Mouse (Mus musculus): Measurements from ENCODE around the gene Ccdc71. TPM values are rescaled to one million over a fixed set of nuclear protein-coding genes. Genes with fewer than 3 reads are reported as not detected.

Gene Ccdc71
- polyA plus RNA-seq, 1 experiment from 2014 or later, result 51.4 TPM

DNA sequence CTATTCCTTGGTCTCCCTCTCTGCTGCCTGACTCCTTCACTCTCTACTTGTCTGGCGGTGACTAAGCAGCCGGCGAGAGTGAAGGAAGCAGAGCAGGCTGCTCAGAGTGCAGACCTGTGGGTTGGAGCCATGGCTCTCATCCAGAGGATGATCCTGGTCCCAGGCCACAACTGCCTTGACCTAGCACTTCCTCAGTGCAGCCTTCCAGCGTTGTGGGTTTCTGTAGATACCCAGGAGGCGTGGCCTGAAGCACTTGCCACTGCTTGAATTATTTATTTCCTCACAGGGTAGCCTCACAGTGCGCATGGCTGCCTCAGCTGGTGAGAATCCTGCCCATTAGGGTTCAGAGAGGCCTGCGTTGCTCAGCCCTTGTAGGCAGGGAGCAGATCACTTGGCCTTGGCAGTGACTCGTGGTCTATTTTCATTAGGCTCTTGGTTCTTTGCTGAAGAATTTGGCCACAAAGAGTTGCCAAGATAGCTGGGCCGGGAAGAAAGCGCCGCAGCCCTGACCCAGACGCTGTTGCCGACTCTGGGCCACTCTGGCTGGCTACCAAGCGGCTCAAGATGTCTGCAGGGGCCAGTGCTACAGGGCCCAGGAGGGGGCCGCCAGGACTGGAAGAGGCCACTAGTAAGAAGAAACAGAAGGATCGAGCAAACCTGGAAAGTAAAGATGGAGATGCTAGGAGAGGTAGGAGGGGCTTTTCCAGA, 31.9 kb downstream of the Ccdc71 start:
- Histone ChIP-seq H3K4me2 (replicated peaks) (peak overlapping the region; percentile 97), H3K36me3 (peaks cover 70% of the 10 kb centered on the region), H3K9ac (replicated peaks) (peak overlapping the region; percentile 96), H3K9me3 (no peaks in the 10 kb centered on the region), H3K27me3 (no peaks in the 10 kb centered on the region), H3K4me1 (peaks cover 19% of the 10 kb centered on the region), H3K27ac (replicated peaks) (no peak overlapping the region), H3K4me3 (peak overlapping the region; percentile 95)
- 91% methylated on average over 16 of the region's 16 CpGs for WGBS
- ATAC-seq (ENCODE audit: low FRiP score, low read depth), result no peak

- Histone ChIP-seq H3K9me3 (no peaks in the 10 kb centered on the region), H3K4me2 (replicated peaks) (no peak overlapping the region), H3K27me3 (no peaks in the 10 kb centered on the region), H3K9ac (replicated peaks) (no peak overlapping the region), H3K4me1 (peaks cover 19% of the 10 kb centered on the region), H3K36me3 (peaks cover 75% of the 10 kb centered on the region), H3K4me3 (no peak overlapping the region), H3K27ac (replicated peaks) (no peak overlapping the region)
- 97% methylated on average over 8 of the region's 8 CpGs for WGBS
- no peak for ATAC-seq (ENCODE audit: low FRiP score, low read depth)
Measured at GRCm38 (mm10) chr9:108493246-108493645, 32.9 kb downstream of the Ccdc71 start.

GRCm38 (mm10) chr9:108494146-108494825, 34.0 kb downstream of the Ccdc71 start:
- Histone ChIP-seq H3K27ac (replicated peaks) (no peak overlapping the region), H3K4me2 (replicated peaks) (no peak overlapping the region), H3K9ac (replicated peaks) (no peak overlapping the region), H3K4me3 (no peak overlapping the region), H3K27me3 (no peaks in the 10 kb centered on the region), H3K4me1 (peaks cover 19% of the 10 kb centered on the region), H3K9me3 (no peaks in the 10 kb centered on the region), H3K36me3 (peaks cover 76% of the 10 kb centered on the region)
- 94% methylated on average over 19 of the region's 19 CpGs for WGBS
- no peak for ATAC-seq (ENCODE audit: low FRiP score, low read depth)

- Histone ChIP-seq H3K9ac (replicated peaks) (no peak overlapping the region), H3K27me3 (no peaks in the 10 kb centered on the region), H3K36me3 (peaks cover 79% of the 10 kb centered on the region), H3K4me1 (peaks cover 16% of the 10 kb centered on the region), H3K9me3 (no peaks in the 10 kb centered on the region), H3K4me3 (no peak overlapping the region), H3K27ac (replicated peaks) (no peak overlapping the region), H3K4me2 (replicated peaks) (no peak overlapping the region)
- WGBS, result 85% methylated on average over 10 of the region's 10 CpGs
- ATAC-seq (ENCODE audit: low FRiP score, low read depth), result no peak
Measured at GRCm38 (mm10) chr9:108494905-108495304, 34.6 kb downstream of the Ccdc71 start.

GRCm38 (mm10) chr9:108499231-108499630, 38.9 kb downstream of the Ccdc71 start:
- ATAC-seq (ENCODE audit: low FRiP score, low read depth), result no peak
- peaks cover 90% of the 10 kb centered on the region for H3K36me3 ChIP-seq
- H3K9ac ChIP-seq (replicated peaks), result no peak overlapping the region

DNA sequence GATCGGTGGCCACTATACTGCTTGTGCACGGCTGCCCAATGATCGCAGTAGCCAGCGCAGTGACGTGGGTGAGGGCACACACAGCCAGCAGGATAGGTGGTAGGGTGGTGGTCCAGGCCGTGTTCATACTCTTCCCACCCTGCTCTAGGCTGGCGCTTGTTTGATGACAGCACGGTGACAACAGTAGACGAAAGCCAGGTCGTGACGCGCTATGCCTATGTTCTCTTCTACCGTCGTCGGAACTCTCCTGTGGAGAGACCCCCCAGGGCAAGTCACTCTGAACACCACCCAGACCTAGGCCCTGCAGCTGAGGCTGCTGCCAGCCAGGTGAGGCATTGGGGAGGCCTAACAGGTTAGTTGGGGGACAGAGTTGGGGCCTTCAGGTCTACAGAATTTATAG, 39.6 kb downstream of the Ccdc71 start:
- no peak for ATAC-seq (ENCODE audit: low FRiP score, low read depth)
- Histone ChIP-seq H3K9me3 (no peaks in the 10 kb centered on the region), H3K9ac (replicated peaks) (no peak overlapping the region)

More at GRCm38 (mm10) chr9:108499231-108499630, 38.9 kb downstream of the Ccdc71 start:
- H3K4me3 ChIP-seq, result no peak overlapping the region
- H3K27me3 ChIP-seq, result no peaks in the 10 kb centered on the region
- no peak overlapping the region for H3K4me2 ChIP-seq (replicated peaks)
- H3K4me1 ChIP-seq, result no peaks in the 10 kb centered on the region
- H3K27ac ChIP-seq (replicated peaks), result no peak overlapping the region
- WGBS, result 92% methylated on average over 7 of the region's 7 CpGs
- H3K9me3 ChIP-seq, result no peaks in the 10 kb centered on the region

DNA sequence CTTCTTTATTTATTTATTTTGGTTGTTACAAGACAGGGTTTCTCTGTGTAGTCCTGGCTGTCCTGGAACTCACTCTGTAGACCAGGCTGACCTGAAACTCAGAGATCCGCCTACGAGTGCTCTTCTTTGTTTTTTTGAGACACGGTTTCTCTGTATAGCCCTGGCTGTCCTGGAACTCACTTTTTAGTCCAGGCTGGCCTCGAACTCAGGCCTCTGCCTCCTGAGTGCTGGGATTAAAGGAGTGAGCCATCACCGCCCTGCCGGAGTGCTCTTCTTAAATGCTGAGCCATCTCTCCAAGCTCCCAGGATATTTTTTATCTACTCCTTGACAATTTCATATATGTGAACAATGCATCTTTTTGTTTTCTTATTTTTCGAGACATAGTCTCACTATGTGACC, 46.6 kb downstream of the Ccdc71 start:
- no peaks in the 10 kb centered on the region for H3K9me3 ChIP-seq
- peak overlapping the region; percentile 72; the same call in 1 of the 2 replicates for H3K4me3 ChIP-seq
- no peak overlapping the region for H3K27ac ChIP-seq (replicated peaks)
- H3K36me3 ChIP-seq, result peaks cover 41% of the 10 kb centered on the region
- peaks cover 18% of the 10 kb centered on the region for H3K4me1 ChIP-seq
- WGBS, result 89% methylated on average over 7 of the region's 7 CpGs
- H3K27me3 ChIP-seq, result no peaks in the 10 kb centered on the region
- no peak for ATAC-seq (ENCODE audit: low FRiP score, low read depth)
- peak overlapping the region; percentile 84 for H3K4me2 ChIP-seq (replicated peaks)
- H3K9ac ChIP-seq (replicated peaks), result peak overlapping the region; percentile 69; the same call in 1 of the 2 replicates

More for the DNA sequence above, 39.6 kb downstream of the Ccdc71 start:
- no peak overlapping the region for H3K4me2 ChIP-seq (replicated peaks)
- H3K27ac ChIP-seq (replicated peaks), result no peak overlapping the region
- 95% methylated on average over 15 of the region's 15 CpGs for WGBS
- no peaks in the 10 kb centered on the region for H3K27me3 ChIP-seq
- H3K4me1 ChIP-seq, result no peaks in the 10 kb centered on the region
- peaks cover 83% of the 10 kb centered on the region for H3K36me3 ChIP-seq
- H3K4me3 ChIP-seq, result no peak overlapping the region

- Histone ChIP-seq H3K4me1 (peaks cover 18% of the 10 kb centered on the region), H3K9ac (replicated peaks) (peak within 1 kb of the TSS; percentile 69), H3K4me2 (replicated peaks) (peak within 1 kb of the TSS; percentile 84), H3K27ac (replicated peaks) (peak within 1 kb of the TSS; percentile 78), H3K27me3 (no peaks in the 10 kb centered on the region), H3K36me3 (peaks cover 41% of the 10 kb centered on the region), H3K4me3 (peak within 1 kb of the TSS; percentile 72), H3K9me3 (no peaks in the 10 kb centered on the region)
- under 1% methylated on average over 37 of the region's 37 CpGs for WGBS
- peak; percentile 98 for ATAC-seq (ENCODE audit: low FRiP score, low read depth)
Measured at GRCm38 (mm10) chr9:108507619-108508434, 47.5 kb downstream of the Ccdc71 start, which contains the start of gene Qars. TSS of gene Qars (plus strand) at chr9:108507706.

GRCm38 (mm10) chr9:108508776-108509175, 48.4 kb downstream of the Ccdc71 start:
- H3K4me1 ChIP-seq, result peaks cover 18% of the 10 kb centered on the region
- H3K4me3 ChIP-seq, result peak overlapping the region; percentile 72
- no peaks in the 10 kb centered on the region for H3K9me3 ChIP-seq
- H3K36me3 ChIP-seq, result peaks cover 45% of the 10 kb centered on the region
- H3K27me3 ChIP-seq, result no peaks in the 10 kb centered on the region
- ATAC-seq (ENCODE audit: low FRiP score, low read depth), result no peak
- WGBS, result 87% methylated on average over 7 of the region's 7 CpGs
- H3K4me2 ChIP-seq (replicated peaks), result peak overlapping the region; percentile 84
- peak overlapping the region; percentile 69 for H3K9ac ChIP-seq (replicated peaks)
- no peak overlapping the region for H3K27ac ChIP-seq (replicated peaks)

Data from midbrain, embryonic 12.5 days (tissue).